Mouse (Mus musculus): ENCODE measurements at regions not wholly inside any gene's neighbourhood (a gene's known extent, or its start where the extent isn't known, plus 50 kb on each side); places are given as distances from the start of the nearest gene placed in this dataset.

GRCm38 (mm10) chr16:9151936-9152335 is 322.0 kb downstream of the 1810013L24Rik start:
- H3K4me3 ChIP-seq (ENCODE audit: low read depth, low read length) = no peak overlapping the region
- no peak for TF ChIP-seq CTCF (IDR thresholded peaks at IDR 0.05; ENCODE audit: low read depth)
- no peaks in the 10 kb centered on the region for H3K27me3 ChIP-seq (replicated peaks; ENCODE audit: control insufficient read depth, insufficient read depth, low read length)
- no peak overlapping the region for H3K4me2 ChIP-seq (replicated peaks; ENCODE audit: low read depth)
- H3K9me3 ChIP-seq (ENCODE audit: control insufficient read depth) = no peaks in the 10 kb centered on the region
- no peak overlapping the region for H3K9ac ChIP-seq (ENCODE audit: low read depth, low read length)
- no peak overlapping the region for H3K27ac ChIP-seq (ENCODE audit: low read depth, low read length)
- ATAC-seq = no peak
- no peaks in the 10 kb centered on the region for H3K4me1 ChIP-seq (replicated peaks; ENCODE audit: control insufficient read depth, insufficient read depth, low read length)
- no peaks in the 10 kb centered on the region for H3K36me3 ChIP-seq (ENCODE audit: control insufficient read depth, insufficient read depth)
- WGBS = 70% methylated on average over 4 of the region's 4 CpGs

- ATAC-seq = no peak
- 88% methylated on average over 4 of the region's 4 CpGs for WGBS
Measured at GRCm38 (mm10) chr16:9153501-9153900, 323.6 kb downstream of the 1810013L24Rik start.

GRCm38 (mm10) chr16:9165763-9166310 is 335.9 kb downstream of the 1810013L24Rik start:
- H3K9ac ChIP-seq (ENCODE audit: low read depth, low read length) = no peak overlapping the region
- no peaks in the 10 kb centered on the region for H3K4me1 ChIP-seq (replicated peaks; ENCODE audit: control insufficient read depth, insufficient read depth, low read length)
- no peak for ATAC-seq
- H3K27me3 ChIP-seq (replicated peaks; ENCODE audit: control insufficient read depth, insufficient read depth, low read length) = no peaks in the 10 kb centered on the region
- no peak for TF ChIP-seq CTCF (IDR thresholded peaks at IDR 0.05; ENCODE audit: low read depth)
- H3K4me3 ChIP-seq (ENCODE audit: low read depth, low read length) = no peak overlapping the region
- H3K4me2 ChIP-seq (replicated peaks; ENCODE audit: low read depth) = no peak overlapping the region
- no peaks in the 10 kb centered on the region for H3K9me3 ChIP-seq (ENCODE audit: control insufficient read depth)
- WGBS = 68% methylated on average over 8 of the region's 8 CpGs
- no peak overlapping the region for H3K27ac ChIP-seq (ENCODE audit: low read depth, low read length)
- H3K36me3 ChIP-seq (ENCODE audit: control insufficient read depth, insufficient read depth) = no peaks in the 10 kb centered on the region

More at GRCm38 (mm10) chr16:9153501-9153900, 323.6 kb downstream of the 1810013L24Rik start:
- no peak for TF ChIP-seq CTCF (IDR thresholded peaks at IDR 0.05; ENCODE audit: low read depth)
- Histone ChIP-seq H3K4me1 (replicated peaks; ENCODE audit: control insufficient read depth, insufficient read depth, low read length) (no peaks in the 10 kb centered on the region), H3K27ac (ENCODE audit: low read depth, low read length) (no peak overlapping the region), H3K4me2 (replicated peaks; ENCODE audit: low read depth) (no peak overlapping the region), H3K4me3 (ENCODE audit: low read depth, low read length) (no peak overlapping the region), H3K27me3 (replicated peaks; ENCODE audit: control insufficient read depth, insufficient read depth, low read length) (no peaks in the 10 kb centered on the region), H3K36me3 (ENCODE audit: control insufficient read depth, insufficient read depth) (no peaks in the 10 kb centered on the region), H3K9me3 (ENCODE audit: control insufficient read depth) (no peaks in the 10 kb centered on the region), H3K9ac (ENCODE audit: low read depth, low read length) (no peak overlapping the region)

- H3K27me3 ChIP-seq (replicated peaks; ENCODE audit: control insufficient read depth, insufficient read depth, low read length) = no peaks in the 10 kb centered on the region
- no peaks in the 10 kb centered on the region for H3K36me3 ChIP-seq (ENCODE audit: control insufficient read depth, insufficient read depth)
- H3K9me3 ChIP-seq (ENCODE audit: control insufficient read depth) = no peaks in the 10 kb centered on the region
- no peak overlapping the region for H3K4me3 ChIP-seq (ENCODE audit: low read depth, low read length)
- ATAC-seq = no peak
- 47% methylated on average over 3 of the region's 3 CpGs for WGBS
- no peak overlapping the region for H3K9ac ChIP-seq (ENCODE audit: low read depth, low read length)
- no peak overlapping the region for H3K27ac ChIP-seq (ENCODE audit: low read depth, low read length)
- no peak overlapping the region for H3K4me2 ChIP-seq (replicated peaks; ENCODE audit: low read depth)
- H3K4me1 ChIP-seq (replicated peaks; ENCODE audit: control insufficient read depth, insufficient read depth, low read length) = no peaks in the 10 kb centered on the region
- no peak for TF ChIP-seq CTCF (IDR thresholded peaks at IDR 0.05; ENCODE audit: low read depth)
Measured at GRCm38 (mm10) chr16:9176402-9176801, 346.5 kb downstream of the 1810013L24Rik start.

GRCm38 (mm10) chr16:9195821-9196220 is 365.9 kb downstream of the 1810013L24Rik start:
- WGBS = 34% methylated on average over 13 of the region's 13 CpGs
- no peak overlapping the region for H3K9ac ChIP-seq (ENCODE audit: low read depth, low read length)
- no peak overlapping the region for H3K4me2 ChIP-seq (replicated peaks; ENCODE audit: low read depth)
- no peaks in the 10 kb centered on the region for H3K4me1 ChIP-seq (replicated peaks; ENCODE audit: control insufficient read depth, insufficient read depth, low read length)
- H3K36me3 ChIP-seq (ENCODE audit: control insufficient read depth, insufficient read depth) = no peaks in the 10 kb centered on the region
- no peak for ATAC-seq
- H3K27ac ChIP-seq (ENCODE audit: low read depth, low read length) = no peak overlapping the region
- no peak overlapping the region for H3K4me3 ChIP-seq (ENCODE audit: low read depth, low read length)
- no peaks in the 10 kb centered on the region for H3K27me3 ChIP-seq (replicated peaks; ENCODE audit: control insufficient read depth, insufficient read depth, low read length)
- no peaks in the 10 kb centered on the region for H3K9me3 ChIP-seq (ENCODE audit: control insufficient read depth)
- no peak for TF ChIP-seq CTCF (IDR thresholded peaks at IDR 0.05; ENCODE audit: low read depth)

- no peak for ATAC-seq
- Histone ChIP-seq H3K36me3 (ENCODE audit: control insufficient read depth, insufficient read depth) (no peaks in the 10 kb centered on the region), H3K9me3 (ENCODE audit: control insufficient read depth) (no peaks in the 10 kb centered on the region), H3K9ac (ENCODE audit: low read depth, low read length) (no peak overlapping the region), H3K27ac (ENCODE audit: low read depth, low read length) (no peak overlapping the region), H3K4me3 (ENCODE audit: low read depth, low read length) (no peak overlapping the region), H3K4me1 (replicated peaks; ENCODE audit: control insufficient read depth, insufficient read depth, low read length) (no peaks in the 10 kb centered on the region), H3K27me3 (replicated peaks; ENCODE audit: control insufficient read depth, insufficient read depth, low read length) (no peaks in the 10 kb centered on the region), H3K4me2 (replicated peaks; ENCODE audit: low read depth) (no peak overlapping the region)
- 86% methylated on average over 1 of the region's 1 CpGs for WGBS
- TF ChIP-seq CTCF (IDR thresholded peaks at IDR 0.05; ENCODE audit: low read depth) = no peak
Measured at GRCm38 (mm10) chr16:9198903-9199532, 369.1 kb downstream of the 1810013L24Rik start.

Data from intestine, postnatal 0 days (tissue).